Mouse (Mus musculus) liver, postnatal 0 days (tissue): ENCODE measurements around the gene Cyp4b1.
"Not testable (repeated sequence)": the region's sequence is repeated elsewhere in the genome, so short reads cannot be mapped to it uniquely, and the experiment has no call there.

Experiments
- CTCF ChIP-seq: sonication (generic); IDR thresholded peaks from 2 replicates; pipeline ENCODE4 v1.5.1; 2016; ENCODE audit warnings: antibody characterized with exemption, low read depth
- EP300 ChIP-seq: IDR thresholded peaks from 2 replicates; pipeline ENCODE4 v1.6.1; 2016; ENCODE audit warnings: antibody characterized with exemption, low read depth, mild to moderate bottlenecking

DNA sequence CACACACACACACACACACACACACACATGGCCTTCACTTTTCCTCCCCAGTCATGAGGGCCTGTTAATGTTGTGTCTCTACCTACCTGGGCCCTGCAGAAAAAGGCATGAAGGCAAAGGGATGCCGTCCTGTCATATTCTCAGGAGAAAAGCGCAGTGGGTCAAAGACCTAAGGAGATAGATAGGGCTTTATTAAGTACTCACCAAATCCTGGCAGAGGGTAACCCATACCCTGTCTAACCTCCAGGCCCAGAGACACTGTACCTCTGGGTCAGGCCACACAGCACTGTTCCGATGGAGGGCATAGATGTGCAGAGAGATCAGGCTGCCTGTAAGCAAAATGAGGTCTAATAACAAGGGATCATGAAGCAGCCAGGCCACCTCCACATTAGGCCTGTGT, 22.0 kb downstream of the Cyp4b1 start:
- not testable (repeated sequence) for TF ChIP-seq EP300, CTCF
